Mouse (Mus musculus): ENCODE measurements around the gene Coq7.

GRCm38 (mm10) chr7:118475008-118475705 lies 58.0 kb downstream of the Coq7 start:
- TF ChIP-seq GATA1 (IDR thresholded peaks at IDR 0.05; ENCODE audit: borderline replicate concordance, low read length): no peak
- no peak for TF ChIP-seq FLI1 (IDR thresholded peaks at IDR 0.05; ENCODE audit: low read length)

Data from megakaryocyte, embryonic 14.5 days (primary cell).